Mouse (Mus musculus) large intestine, adult 2 months (tissue): ENCODE results near the gene Mutyh. TPM values are rescaled to one million over a fixed set of nuclear protein-coding genes. Genes with fewer than 3 reads are reported as not detected.

Source experiments
- polyA plus RNA-seq: library from polyadenylated mRNA; depleted of rRNA; stranded (reverse); fragments of >200 nt; gene quantifications from 2 replicates; pipeline ENCODE4 v1.2.3, GENCODE M21; 2012; rRNA removed

The Mutyh gene
- polyA plus RNA-seq, 1 experiment, result 5.6 TPM

Other genes starting within 250 kb of the Mutyh start
- gene Ccdc17, start 211.1 kb upstream of the Mutyh start, polyA plus RNA-seq, result 6.1 and 8.2 TPM in 2 replicates
- 5.4 and 6.0 TPM in 2 replicates for gene Nasp, start 179.8 kb upstream of the Mutyh start, polyA plus RNA-seq
- gene Akr1a1, start 156.0 kb upstream of the Mutyh start, polyA plus RNA-seq, result 937 and 1,000 TPM in 2 replicates
- gene Prdx1, start 122.2 kb upstream of the Mutyh start, polyA plus RNA-seq, result 346 and 395 TPM in 2 replicates
- gene Mmachc, start 99.3 kb upstream of the Mutyh start, polyA plus RNA-seq, result 9.1 and 9.3 TPM in 2 replicates
- gene Ccdc163, start 99.2 kb upstream of the Mutyh start, polyA plus RNA-seq, result 19.4 and 23.9 TPM in 2 replicates
- 14.6 and 21.5 TPM in 2 replicates for gene Tesk2, start 86.8 kb upstream of the Mutyh start, polyA plus RNA-seq
- 22.0 and 24.9 TPM in 2 replicates for gene Toe1, start 83 bp upstream of the Mutyh start, polyA plus RNA-seq
- gene Hpdl, start 14.0 kb downstream of the Mutyh start, polyA plus RNA-seq, result 8.3 and 8.4 TPM in 2 replicates
- 6.4 and 10.7 TPM in 2 replicates for gene Zswim5, start 69.7 kb downstream of the Mutyh start, polyA plus RNA-seq
- 37.8 and 47.5 TPM in 2 replicates for gene Urod, start 186.7 kb downstream of the Mutyh start, polyA plus RNA-seq
- gene Hectd3, start 187.6 kb downstream of the Mutyh start, polyA plus RNA-seq, result 71.2 and 117 TPM in 2 replicates
- gene Eif2b3, start 211.7 kb downstream of the Mutyh start, polyA plus RNA-seq, result 5.2 and 7.1 TPM in 2 replicates